Mouse (Mus musculus) frontal cortex, adult (tissue): ENCODE results near the gene Msh6.
"Not testable (repeated sequence)": the region's sequence is repeated elsewhere in the genome, so short reads cannot be mapped to it uniquely, and the experiment has no call there.

ENCODE experiments used
- ATAC-seq: cut with Nextera tagmentation; 2 replicates; pipeline ENCODE4 v1.9.2; 2017; ENCODE audit warnings: mild to moderate bottlenecking, moderate library complexity, mixed read lengths; ENCODE audit not compliant: low TSS enrichment

Gene Msh6

GRCm38 (mm10) chr17:87974629-87975228, at the start of gene Msh6:
Gene Msh6, plus strand, starts transcription at chr17:87975062.
- peak; percentile 94 for ATAC-seq

- no peak for ATAC-seq
These were observed 40.5 kb upstream of the Msh6 start for GRCm38 (mm10) chr17:87934326-87934725.

GRCm38 (mm10) chr17:87934736-87935135, 40.1 kb upstream of the Msh6 start:
- ATAC-seq = no peak

- no peak for ATAC-seq
These were observed 38.7 kb upstream of the Msh6 start for GRCm38 (mm10) chr17:87936156-87936555.

GRCm38 (mm10) chr17:87948965-87949584, 25.8 kb upstream of the Msh6 start:
- peak; percentile 85 for ATAC-seq

- ATAC-seq = not testable (repeated sequence)
These were observed 20.2 kb upstream of the Msh6 start for GRCm38 (mm10) chr17:87954618-87955124.

- ATAC-seq = no peak
These were observed 17.6 kb upstream of the Msh6 start for GRCm38 (mm10) chr17:87957096-87957840.

- no peak for ATAC-seq
These were observed 16.6 kb upstream of the Msh6 start for GRCm38 (mm10) chr17:87958283-87958682.

GRCm38 (mm10) chr17:87959406-87959805, 15.5 kb upstream of the Msh6 start:
- ATAC-seq = not testable (repeated sequence)

- not testable (repeated sequence) for ATAC-seq
These were observed 14.9 kb upstream of the Msh6 start for GRCm38 (mm10) chr17:87959931-87960330.

GRCm38 (mm10) chr17:87963081-87964075, 11.5 kb upstream of the Msh6 start:
- ATAC-seq = no peak

- peak; percentile 97 for ATAC-seq
These were observed 6.4 kb upstream of the Msh6 start for GRCm38 (mm10) chr17:87968483-87968926.

- ATAC-seq = not testable (repeated sequence)
These were observed 2.9 kb upstream of the Msh6 start for GRCm38 (mm10) chr17:87971696-87972591.

- ATAC-seq = no peak
These were observed 2.0 kb upstream of the Msh6 start for GRCm38 (mm10) chr17:87972856-87973255.

- ATAC-seq = no peak
These were observed 1.3 kb upstream of the Msh6 start for GRCm38 (mm10) chr17:87973261-87974167.

- peak; percentile 48 for ATAC-seq
These were observed 479 bp downstream of the Msh6 start for GRCm38 (mm10) chr17:87975229-87975853.

- ATAC-seq = no peak
These were observed 1.4 kb downstream of the Msh6 start for GRCm38 (mm10) chr17:87976154-87976806.

GRCm38 (mm10) chr17:87976927-87977326, 2.1 kb downstream of the Msh6 start:
- ATAC-seq = not testable (repeated sequence)
